Mouse (Mus musculus): ENCODE measurements around the gene Olfr95. TPM values are rescaled to one million over a fixed set of nuclear protein-coding genes. Genes with fewer than 3 reads are reported as not detected.

Olfr95 gene
- polyA plus RNA-seq, 2 experiments = not detected

GRCm38 (mm10) chr17:37193032-37193431 is 19.9 kb downstream of the Olfr95 start:
- no peaks in the 10 kb centered on the region for H3K4me1 ChIP-seq (replicated peaks; ENCODE audit: control insufficient read depth in 2 of 2, insufficient read depth in 2 of 2, low read length in 1 of 2)
- no peaks in the 10 kb centered on the region for H3K36me3 ChIP-seq (replicated peaks; ENCODE audit: control insufficient read depth, insufficient read depth, low read depth)
- no peaks in the 10 kb centered on the region for H3K9me3 ChIP-seq (ENCODE audit: control insufficient read depth, low read length)
- no peak overlapping the region for H3K4me2 ChIP-seq (ENCODE audit: low read depth)
- H3K9ac ChIP-seq (replicated peaks) = no peak overlapping the region
- no peak for ATAC-seq (ENCODE audit: insufficient read depth)
- H3K4me3 ChIP-seq (ENCODE audit: insufficient read depth in 1 of 2, low read depth in 2 of 2, low read length in 2 of 2) = no peak overlapping the region
- no peak for DNase-seq (ENCODE audit: low read depth in 3 of 3, low spot score in 3 of 3)
- TF ChIP-seq CTCF (IDR thresholded peaks at IDR 0.05; ENCODE audit: low read depth) = no peak
- no peak for TF ChIP-seq EP300 (IDR thresholded peaks at IDR 0.05; ENCODE audit: low read depth)
- H3K27ac ChIP-seq = no peak overlapping the region
- H3K27me3 ChIP-seq (ENCODE audit: control insufficient read depth, insufficient read depth, low read length) = peaks cover 20% of the 10 kb centered on the region

GRCm38 (mm10) chr17:37190711-37191110 is 22.2 kb downstream of the Olfr95 start:
- Histone ChIP-seq H3K4me1 (replicated peaks; ENCODE audit: control insufficient read depth in 2 of 2, insufficient read depth in 2 of 2, low read length in 1 of 2) (no peaks in the 10 kb centered on the region), H3K27ac (no peak overlapping the region), H3K4me2 (ENCODE audit: low read depth) (no peak overlapping the region), H3K9me3 (ENCODE audit: control insufficient read depth, low read length) (no peaks in the 10 kb centered on the region), H3K4me3 (ENCODE audit: insufficient read depth in 1 of 2, low read depth in 2 of 2, low read length in 2 of 2) (no peak overlapping the region), H3K36me3 (replicated peaks; ENCODE audit: control insufficient read depth, insufficient read depth, low read depth) (no peaks in the 10 kb centered on the region), H3K27me3 (ENCODE audit: control insufficient read depth, insufficient read depth, low read length) (no peaks in the 10 kb centered on the region), H3K9ac (replicated peaks) (no peak overlapping the region)
- 29% methylated on average over 2 of the region's 2 CpGs for WGBS (ENCODE audit: insufficient replicate concordance)
- no peak for TF ChIP-seq CTCF (IDR thresholded peaks at IDR 0.05; ENCODE audit: low read depth)
- TF ChIP-seq EP300 (IDR thresholded peaks at IDR 0.05; ENCODE audit: low read depth) = no peak
- DNase-seq (ENCODE audit: low read depth in 3 of 3, low spot score in 3 of 3) = no peak
- ATAC-seq (ENCODE audit: insufficient read depth) = no peak

- H3K27me3 ChIP-seq (ENCODE audit: control insufficient read depth, insufficient read depth, low read length) = no peaks in the 10 kb centered on the region
- H3K4me3 ChIP-seq (ENCODE audit: insufficient read depth in 1 of 2, low read depth in 2 of 2, low read length in 2 of 2) = no peak overlapping the region
- WGBS (ENCODE audit: insufficient replicate concordance) = 21% methylated on average over 6 of the region's 6 CpGs
- H3K4me1 ChIP-seq (replicated peaks; ENCODE audit: control insufficient read depth in 2 of 2, insufficient read depth in 2 of 2, low read length in 1 of 2) = no peaks in the 10 kb centered on the region
- DNase-seq (ENCODE audit: low read depth in 3 of 3, low spot score in 3 of 3) = no peak
- no peak overlapping the region for H3K4me2 ChIP-seq (ENCODE audit: low read depth)
- H3K9me3 ChIP-seq (ENCODE audit: control insufficient read depth, low read length) = no peaks in the 10 kb centered on the region
- no peak for ATAC-seq (ENCODE audit: insufficient read depth)
- no peaks in the 10 kb centered on the region for H3K36me3 ChIP-seq (replicated peaks; ENCODE audit: control insufficient read depth, insufficient read depth, low read depth)
- TF ChIP-seq EP300 (IDR thresholded peaks at IDR 0.05; ENCODE audit: low read depth) (no peak), CTCF (IDR thresholded peaks at IDR 0.05; ENCODE audit: low read depth) (no peak)
- no peak overlapping the region for H3K9ac ChIP-seq (replicated peaks)
- no peak overlapping the region for H3K27ac ChIP-seq
Measured at GRCm38 (mm10) chr17:37185474-37185873, 27.4 kb downstream of the Olfr95 start.

- no peaks in the 10 kb centered on the region for H3K27me3 ChIP-seq (ENCODE audit: control insufficient read depth, insufficient read depth, low read length)
Measured at GRCm38 (mm10) chr17:37161394-37161793, 51.5 kb downstream of the Olfr95 start, which contains the start of gene Olfr93. Olfr93 (minus strand) TSS chr17:37161494.

More at GRCm38 (mm10) chr17:37161394-37161793, 51.5 kb downstream of the Olfr95 start, which contains the start of gene Olfr93:
- Histone ChIP-seq H3K9me3 (ENCODE audit: control insufficient read depth, low read length) (no peaks in the 10 kb centered on the region), H3K27ac (no peak within 1 kb of the TSS), H3K9ac (replicated peaks) (no peak within 1 kb of the TSS), H3K36me3 (replicated peaks; ENCODE audit: control insufficient read depth, insufficient read depth, low read depth) (no peaks in the 10 kb centered on the region), H3K4me2 (ENCODE audit: low read depth) (no peak within 1 kb of the TSS), H3K4me1 (replicated peaks; ENCODE audit: control insufficient read depth in 2 of 2, insufficient read depth in 2 of 2, low read length in 1 of 2) (no peaks in the 10 kb centered on the region), H3K4me3 (ENCODE audit: insufficient read depth in 1 of 2, low read depth in 2 of 2, low read length in 2 of 2) (no peak within 1 kb of the TSS)
- DNase-seq (ENCODE audit: low read depth in 3 of 3, low spot score in 3 of 3) = no peak
- no peak for ATAC-seq (ENCODE audit: insufficient read depth)
- TF ChIP-seq CTCF (IDR thresholded peaks at IDR 0.05; ENCODE audit: low read depth) = no peak
- TF ChIP-seq EP300 (IDR thresholded peaks at IDR 0.05; ENCODE audit: low read depth) = no peak

Other genes starting within 250 kb of the Olfr95 start
- not detected in 2 replicates for gene 2410137M14Rik, start 231.9 kb downstream of the Olfr95 start, polyA plus RNA-seq (2012; rRNA removed)
- gene 2410137M14Rik, start 231.9 kb downstream of the Olfr95 start, polyA plus RNA-seq (2014; fragmentation: Nextera tagmentation; extraction: Ambion mirVana) = not detected in 2 replicates
- 0.03 and 0.23 TPM in 2 replicates for gene H2-M5, start 223.6 kb downstream of the Olfr95 start, polyA plus RNA-seq (2012; rRNA removed)
- gene H2-M5, start 223.6 kb downstream of the Olfr95 start, polyA plus RNA-seq (2014; fragmentation: Nextera tagmentation; extraction: Ambion mirVana) = not detected in 2 replicates
- 3.3 and 3.5 TPM in 2 replicates for gene Zfp57, start 212.0 kb downstream of the Olfr95 start, polyA plus RNA-seq (2012; rRNA removed)
- gene Zfp57, start 212.0 kb downstream of the Olfr95 start, polyA plus RNA-seq (2014; fragmentation: Nextera tagmentation; extraction: Ambion mirVana) = 2.2 and 2.5 TPM in 2 replicates
- not detected in 2 replicates for gene Mog, start 189.7 kb downstream of the Olfr95 start, polyA plus RNA-seq (2012; rRNA removed)
- not detected in 2 replicates for gene Mog, start 189.7 kb downstream of the Olfr95 start, polyA plus RNA-seq (2014; fragmentation: Nextera tagmentation; extraction: Ambion mirVana)
- 2.2 and 2.7 TPM in 2 replicates for gene Gabbr1, start 167.2 kb downstream of the Olfr95 start, polyA plus RNA-seq (2012; rRNA removed)
- gene Gabbr1, start 167.2 kb downstream of the Olfr95 start, polyA plus RNA-seq (2014; fragmentation: Nextera tagmentation; extraction: Ambion mirVana) = 0.24 and 0.30 TPM in 2 replicates
- gene Olfr90, start 124.6 kb downstream of the Olfr95 start, polyA plus RNA-seq (2012; rRNA removed) = not detected in 2 replicates
- gene Olfr90, start 124.6 kb downstream of the Olfr95 start, polyA plus RNA-seq (2014; fragmentation: Nextera tagmentation; extraction: Ambion mirVana) = not detected in 2 replicates
- gene Olfr91, start 114.8 kb downstream of the Olfr95 start, polyA plus RNA-seq (2012; rRNA removed) = not detected in 2 replicates
- gene Olfr91, start 114.8 kb downstream of the Olfr95 start, polyA plus RNA-seq (2014; fragmentation: Nextera tagmentation; extraction: Ambion mirVana) = not detected in 2 replicates
- gene Olfr92, start 93.0 kb downstream of the Olfr95 start, polyA plus RNA-seq (2012; rRNA removed) = not detected in 2 replicates
- not detected in 2 replicates for gene Olfr92, start 93.0 kb downstream of the Olfr95 start, polyA plus RNA-seq (2014; fragmentation: Nextera tagmentation; extraction: Ambion mirVana)
- not detected in 2 replicates for gene Olfr93, start 51.6 kb downstream of the Olfr95 start, polyA plus RNA-seq (2012; rRNA removed)
- not detected in 2 replicates for gene Olfr93, start 51.6 kb downstream of the Olfr95 start, polyA plus RNA-seq (2014; fragmentation: Nextera tagmentation; extraction: Ambion mirVana)
- gene Ubd, start 19.2 kb downstream of the Olfr95 start, polyA plus RNA-seq (2012; rRNA removed) = not detected in 2 replicates
- not detected in 2 replicates for gene Ubd, start 19.2 kb downstream of the Olfr95 start, polyA plus RNA-seq (2014; fragmentation: Nextera tagmentation; extraction: Ambion mirVana)
- gene Olfr94, start 12.1 kb downstream of the Olfr95 start, polyA plus RNA-seq (2012; rRNA removed) = not detected in 2 replicates
- gene Olfr94, start 12.1 kb downstream of the Olfr95 start, polyA plus RNA-seq (2014; fragmentation: Nextera tagmentation; extraction: Ambion mirVana) = not detected in 2 replicates
- not detected in 2 replicates for gene Olfr96, start 7.0 kb upstream of the Olfr95 start, polyA plus RNA-seq (2012; rRNA removed)
- not detected in 2 replicates for gene Olfr96, start 7.0 kb upstream of the Olfr95 start, polyA plus RNA-seq (2014; fragmentation: Nextera tagmentation; extraction: Ambion mirVana)
- not detected in 2 replicates for gene Olfr97, start 24.2 kb upstream of the Olfr95 start, polyA plus RNA-seq (2012; rRNA removed)
- gene Olfr97, start 24.2 kb upstream of the Olfr95 start, polyA plus RNA-seq (2014; fragmentation: Nextera tagmentation; extraction: Ambion mirVana) = not detected in 2 replicates
- not detected in 2 replicates for gene Olfr98, start 50.6 kb upstream of the Olfr95 start, polyA plus RNA-seq (2012; rRNA removed)
- gene Olfr98, start 50.6 kb upstream of the Olfr95 start, polyA plus RNA-seq (2014; fragmentation: Nextera tagmentation; extraction: Ambion mirVana) = not detected in 2 replicates
- gene H2-M3, start 57.1 kb upstream of the Olfr95 start, polyA plus RNA-seq (2012; rRNA removed) = 0.67 and 0.76 TPM in 2 replicates
- 1.3 and 1.5 TPM in 2 replicates for gene H2-M3, start 57.1 kb upstream of the Olfr95 start, polyA plus RNA-seq (2014; fragmentation: Nextera tagmentation; extraction: Ambion mirVana)
- gene Olfr99, start 70.3 kb upstream of the Olfr95 start, polyA plus RNA-seq (2012; rRNA removed) = not detected in 2 replicates
- gene Olfr99, start 70.3 kb upstream of the Olfr95 start, polyA plus RNA-seq (2014; fragmentation: Nextera tagmentation; extraction: Ambion mirVana) = not detected in 2 replicates
- not detected in 2 replicates for gene Olfr101, start 91.2 kb upstream of the Olfr95 start, polyA plus RNA-seq (2012; rRNA removed)
- not detected in 2 replicates for gene Olfr101, start 91.2 kb upstream of the Olfr95 start, polyA plus RNA-seq (2014; fragmentation: Nextera tagmentation; extraction: Ambion mirVana)
- gene Olfr102, start 103.9 kb upstream of the Olfr95 start, polyA plus RNA-seq (2012; rRNA removed) = not detected in 2 replicates
- gene Olfr102, start 103.9 kb upstream of the Olfr95 start, polyA plus RNA-seq (2014; fragmentation: Nextera tagmentation; extraction: Ambion mirVana) = not detected in 2 replicates
- gene Olfr103, start 126.6 kb upstream of the Olfr95 start, polyA plus RNA-seq (2012; rRNA removed) = not detected in 2 replicates
- not detected in 2 replicates for gene Olfr103, start 126.6 kb upstream of the Olfr95 start, polyA plus RNA-seq (2014; fragmentation: Nextera tagmentation; extraction: Ambion mirVana)
- gene Olfr104-ps, start 146.5 kb upstream of the Olfr95 start, polyA plus RNA-seq (2012; rRNA removed) = not detected in 2 replicates
- not detected in 2 replicates for gene Olfr104-ps, start 146.5 kb upstream of the Olfr95 start, polyA plus RNA-seq (2014; fragmentation: Nextera tagmentation; extraction: Ambion mirVana)
- gene Olfr105-ps, start 165.9 kb upstream of the Olfr95 start, polyA plus RNA-seq (2012; rRNA removed) = not detected in 2 replicates
- not detected in 2 replicates for gene Olfr105-ps, start 165.9 kb upstream of the Olfr95 start, polyA plus RNA-seq (2014; fragmentation: Nextera tagmentation; extraction: Ambion mirVana)
- gene Olfr106-ps, start 177.3 kb upstream of the Olfr95 start, polyA plus RNA-seq (2012; rRNA removed) = not detected in 2 replicates
- not detected in 2 replicates for gene Olfr106-ps, start 177.3 kb upstream of the Olfr95 start, polyA plus RNA-seq (2014; fragmentation: Nextera tagmentation; extraction: Ambion mirVana)
- not detected in 2 replicates for gene Olfr107, start 186.1 kb upstream of the Olfr95 start, polyA plus RNA-seq (2012; rRNA removed)
- not detected in 2 replicates for gene Olfr107, start 186.1 kb upstream of the Olfr95 start, polyA plus RNA-seq (2014; fragmentation: Nextera tagmentation; extraction: Ambion mirVana)
- not detected in 2 replicates for gene Olfr108, start 232.4 kb upstream of the Olfr95 start, polyA plus RNA-seq (2012; rRNA removed)
- not detected in 2 replicates for gene Olfr108, start 232.4 kb upstream of the Olfr95 start, polyA plus RNA-seq (2014; fragmentation: Nextera tagmentation; extraction: Ambion mirVana)
- not detected in 2 replicates for gene Olfr109, start 245.8 kb upstream of the Olfr95 start, polyA plus RNA-seq (2012; rRNA removed)
- not detected in 2 replicates for gene Olfr109, start 245.8 kb upstream of the Olfr95 start, polyA plus RNA-seq (2014; fragmentation: Nextera tagmentation; extraction: Ambion mirVana)

Measured in liver, embryonic 14.5 days (tissue).